Mouse (Mus musculus): ENCODE measurements around the gene Dact3. TPM values are rescaled to one million over a fixed set of nuclear protein-coding genes. Genes with fewer than 3 reads are reported as not detected.

The Dact3 gene
- polyA plus RNA-seq, 2 experiments = 11.5 to 64.3 TPM

DNA sequence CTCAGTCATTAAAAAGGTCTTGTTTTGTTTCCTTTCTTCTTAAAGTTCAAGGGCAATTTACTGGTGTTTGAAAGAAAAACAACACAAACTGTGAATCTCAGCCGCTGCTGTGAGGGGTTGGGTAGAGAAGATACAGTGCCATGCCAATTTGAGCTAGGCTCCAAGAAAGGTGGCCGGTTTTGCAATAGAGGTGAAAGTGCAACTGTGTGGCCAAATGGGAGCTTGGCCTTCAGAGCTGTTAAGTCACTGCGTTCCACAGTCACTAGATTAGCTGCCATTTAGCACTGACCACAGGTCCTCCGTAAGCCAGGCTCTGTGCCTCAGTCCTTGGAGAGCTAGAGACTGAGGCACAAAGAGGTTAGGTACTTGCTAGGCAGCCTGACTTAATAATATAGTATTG is 23.5 kb upstream of the Dact3 start:
- H3K4me3 ChIP-seq (replicated peaks; ENCODE audit: low read length) = no peak overlapping the region
- H3K4me2 ChIP-seq (replicated peaks; ENCODE audit: low read depth, low read length, severe bottlenecking) = no peak overlapping the region
- no peaks in the 10 kb centered on the region for H3K4me1 ChIP-seq (ENCODE audit: control insufficient read depth, insufficient read depth, low read length)
- H3K9ac ChIP-seq (ENCODE audit: low read depth, low read length, severe bottlenecking) = no peak overlapping the region
- H3K9me3 ChIP-seq (ENCODE audit: control insufficient read depth, low read length) = no peaks in the 10 kb centered on the region
- DNase-seq (ENCODE audit: low spot score) (no peak), ATAC-seq (ENCODE audit: low FRiP score, low read depth) (no peak)
- no peak overlapping the region for H3K27ac ChIP-seq (replicated peaks; ENCODE audit: low read depth, low read length)
- peaks cover 87% of the 10 kb centered on the region for H3K36me3 ChIP-seq (ENCODE audit: control insufficient read depth, insufficient read depth, low read length)
- no peaks in the 10 kb centered on the region for H3K27me3 ChIP-seq (ENCODE audit: control insufficient read depth, insufficient read depth, low read length)
- no peak for TF ChIP-seq POLR2A (IDR thresholded peaks at IDR 0.05; ENCODE audit: borderline replicate concordance, extremely low read depth, insufficient read depth, insufficient read length)
- 85% methylated on average over 4 of the region's 4 CpGs for WGBS

DNA sequence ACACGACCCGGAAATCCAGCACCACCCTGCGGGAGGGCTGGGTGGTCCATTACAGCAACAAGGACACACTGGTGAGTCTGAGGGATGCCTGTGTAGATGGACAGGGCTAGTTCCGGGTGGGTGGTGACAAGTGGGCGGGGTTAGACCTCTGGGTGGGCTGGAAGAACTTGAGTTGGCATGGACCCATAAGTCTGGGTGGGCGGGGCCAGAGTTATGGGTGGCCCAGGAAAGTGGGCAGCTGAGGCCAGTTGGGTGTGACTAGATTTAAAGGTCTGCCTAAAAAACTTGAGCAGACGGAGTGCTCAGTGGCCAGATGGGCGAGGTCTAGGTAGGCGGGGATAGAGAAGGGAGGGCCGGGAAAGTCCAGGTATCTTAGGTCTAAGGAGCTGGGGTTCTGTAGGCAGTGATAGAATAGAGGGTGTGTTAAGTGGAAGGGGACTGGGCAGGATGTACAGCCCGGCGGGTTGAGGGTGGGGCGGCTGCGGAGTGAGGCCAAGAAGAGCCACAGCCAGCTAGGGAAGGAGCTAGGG is 21.8 kb upstream of the Dact3 start:
- peaks cover 86% of the 10 kb centered on the region for H3K36me3 ChIP-seq (ENCODE audit: control insufficient read depth, insufficient read depth, low read length)
- no peaks in the 10 kb centered on the region for H3K27me3 ChIP-seq (ENCODE audit: control insufficient read depth, insufficient read depth, low read length)
- H3K27ac ChIP-seq (replicated peaks; ENCODE audit: low read depth, low read length) = no peak overlapping the region
- no peak for TF ChIP-seq POLR2A (IDR thresholded peaks at IDR 0.05; ENCODE audit: borderline replicate concordance, extremely low read depth, insufficient read depth, insufficient read length)
- H3K9me3 ChIP-seq (ENCODE audit: control insufficient read depth, low read length) = no peaks in the 10 kb centered on the region
- H3K4me2 ChIP-seq (replicated peaks; ENCODE audit: low read depth, low read length, severe bottlenecking) = no peak overlapping the region
- DNase-seq (ENCODE audit: low spot score) (no peak), ATAC-seq (ENCODE audit: low FRiP score, low read depth) (peak; percentile 17; the same call in 1 of the 2 replicates)
- H3K4me3 ChIP-seq (replicated peaks; ENCODE audit: low read length) = no peak overlapping the region
- H3K4me1 ChIP-seq (ENCODE audit: control insufficient read depth, insufficient read depth, low read length) = no peaks in the 10 kb centered on the region
- 81% methylated on average over 14 of the region's 14 CpGs for WGBS
- no peak overlapping the region for H3K9ac ChIP-seq (ENCODE audit: low read depth, low read length, severe bottlenecking)

DNA sequence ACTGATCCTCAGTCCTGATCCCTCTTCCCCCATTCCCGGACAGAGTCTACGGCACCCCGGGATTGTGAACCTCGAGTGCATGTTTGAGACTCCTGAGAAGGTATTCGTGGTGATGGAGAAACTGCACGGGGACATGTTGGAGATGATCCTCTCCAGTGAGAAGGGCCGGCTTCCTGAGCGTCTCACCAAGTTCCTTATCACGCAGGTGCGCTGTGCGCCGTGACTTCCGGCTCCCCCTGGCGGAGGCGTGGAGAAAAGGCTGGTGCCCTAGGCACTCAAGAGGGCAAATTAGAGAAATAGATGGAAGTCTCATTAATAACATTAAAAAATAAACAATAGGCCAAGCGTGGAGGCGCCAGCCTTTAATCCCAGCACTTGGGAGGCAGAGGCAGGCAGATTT is 16.8 kb upstream of the Dact3 start:
- TF ChIP-seq POLR2A (IDR thresholded peaks at IDR 0.05; ENCODE audit: borderline replicate concordance, extremely low read depth, insufficient read depth, insufficient read length) = no peak
- Histone ChIP-seq H3K4me2 (replicated peaks; ENCODE audit: low read depth, low read length, severe bottlenecking) (no peak overlapping the region), H3K27ac (replicated peaks; ENCODE audit: low read depth, low read length) (no peak overlapping the region), H3K4me1 (ENCODE audit: control insufficient read depth, insufficient read depth, low read length) (no peaks in the 10 kb centered on the region), H3K9ac (ENCODE audit: low read depth, low read length, severe bottlenecking) (no peak overlapping the region), H3K27me3 (ENCODE audit: control insufficient read depth, insufficient read depth, low read length) (no peaks in the 10 kb centered on the region), H3K4me3 (replicated peaks; ENCODE audit: low read length) (no peak overlapping the region), H3K36me3 (ENCODE audit: control insufficient read depth, insufficient read depth, low read length) (peaks cover 77% of the 10 kb centered on the region), H3K9me3 (ENCODE audit: control insufficient read depth, low read length) (no peaks in the 10 kb centered on the region)
- ATAC-seq (ENCODE audit: low FRiP score, low read depth) = no peak
- DNase-seq (ENCODE audit: low spot score) = no peak
- 22% methylated on average over 17 of the region's 17 CpGs for WGBS

DNA sequence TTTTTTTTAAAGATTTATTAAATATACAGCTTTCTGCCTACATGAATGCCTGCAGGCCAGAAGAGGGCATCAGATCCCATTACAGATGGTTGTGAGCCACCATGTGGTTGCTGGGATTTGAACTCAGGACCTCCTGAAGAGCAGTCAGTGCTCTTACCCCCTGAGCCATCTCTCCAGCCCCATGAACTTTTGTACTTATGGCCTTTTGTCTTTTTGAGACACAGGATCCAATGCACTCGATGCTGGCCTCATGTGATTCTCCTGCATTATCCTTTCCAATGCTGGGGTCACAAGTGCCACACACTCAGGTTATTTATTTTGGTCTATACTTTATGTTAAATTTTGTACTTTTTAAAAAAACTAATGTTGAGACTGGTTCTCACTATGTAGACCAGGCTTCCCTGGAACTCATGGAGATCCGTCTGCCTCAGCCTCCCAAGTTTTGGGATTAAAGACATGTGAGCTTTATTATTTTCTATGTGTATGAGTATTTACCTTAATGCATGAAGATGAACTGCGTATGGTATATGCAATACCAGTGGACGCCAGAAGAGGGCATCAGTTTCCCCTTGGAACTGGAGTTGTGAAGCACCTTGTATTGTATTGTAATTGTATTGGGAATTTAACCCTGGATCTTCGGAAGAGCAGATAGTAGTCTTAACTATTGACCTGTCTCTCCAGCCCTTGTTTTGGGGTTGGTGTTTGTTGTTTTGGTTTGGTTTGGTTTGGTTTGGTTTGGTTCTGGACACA is 15.0 kb upstream of the Dact3 start:
- no peak for ATAC-seq (ENCODE audit: low FRiP score, low read depth)

DNA sequence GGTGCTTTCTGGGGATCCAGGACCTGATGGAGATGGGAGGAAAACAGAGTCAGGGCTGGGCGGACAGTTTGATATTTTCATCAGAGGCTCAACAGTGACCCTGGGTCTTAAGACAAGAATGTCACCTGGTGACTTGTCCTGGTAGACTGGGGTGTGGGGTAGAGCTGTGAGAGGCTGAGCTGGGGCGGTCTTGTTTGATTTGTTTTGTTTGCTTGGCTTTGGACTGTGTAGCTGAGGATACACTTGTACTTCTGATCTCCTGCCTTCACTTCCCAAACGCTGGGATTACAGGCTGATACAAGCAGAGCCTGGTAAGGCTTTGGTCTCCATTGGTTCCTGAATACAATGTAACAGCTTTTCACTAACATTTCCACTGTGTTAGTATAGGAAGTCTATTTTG is 7.6 kb upstream of the Dact3 start:
- H3K9me3 ChIP-seq (ENCODE audit: control insufficient read depth, low read length) = no peaks in the 10 kb centered on the region
- H3K4me2 ChIP-seq (replicated peaks; ENCODE audit: low read depth, low read length, severe bottlenecking) = no peak overlapping the region
- no peak overlapping the region for H3K27ac ChIP-seq (replicated peaks; ENCODE audit: low read depth, low read length)
- peaks cover 75% of the 10 kb centered on the region for H3K36me3 ChIP-seq (ENCODE audit: control insufficient read depth, insufficient read depth, low read length)
- 86% methylated on average over 3 of the region's 3 CpGs for WGBS
- H3K4me3 ChIP-seq (replicated peaks; ENCODE audit: low read length) = no peak overlapping the region
- ATAC-seq (ENCODE audit: low FRiP score, low read depth) (no peak), DNase-seq (ENCODE audit: low spot score) (no peak)
- no peaks in the 10 kb centered on the region for H3K27me3 ChIP-seq (ENCODE audit: control insufficient read depth, insufficient read depth, low read length)
- TF ChIP-seq POLR2A (IDR thresholded peaks at IDR 0.05; ENCODE audit: borderline replicate concordance, extremely low read depth, insufficient read depth, insufficient read length) = no peak
- no peak overlapping the region for H3K9ac ChIP-seq (ENCODE audit: low read depth, low read length, severe bottlenecking)
- H3K4me1 ChIP-seq (ENCODE audit: control insufficient read depth, insufficient read depth, low read length) = no peaks in the 10 kb centered on the region

More for the DNA sequence above, 15.0 kb upstream of the Dact3 start:
- H3K27ac ChIP-seq (replicated peaks; ENCODE audit: low read depth, low read length) = no peak overlapping the region
- H3K4me1 ChIP-seq (ENCODE audit: control insufficient read depth, insufficient read depth, low read length) = no peaks in the 10 kb centered on the region
- peak; percentile 56 for DNase-seq (ENCODE audit: low spot score)
- 34% methylated on average over 5 of the region's 5 CpGs for WGBS
- no peaks in the 10 kb centered on the region for H3K9me3 ChIP-seq (ENCODE audit: control insufficient read depth, low read length)
- peaks cover 78% of the 10 kb centered on the region for H3K36me3 ChIP-seq (ENCODE audit: control insufficient read depth, insufficient read depth, low read length)
- H3K9ac ChIP-seq (ENCODE audit: low read depth, low read length, severe bottlenecking) = no peak overlapping the region
- no peak overlapping the region for H3K4me3 ChIP-seq (replicated peaks; ENCODE audit: low read length)
- H3K4me2 ChIP-seq (replicated peaks; ENCODE audit: low read depth, low read length, severe bottlenecking) = no peak overlapping the region
- no peaks in the 10 kb centered on the region for H3K27me3 ChIP-seq (ENCODE audit: control insufficient read depth, insufficient read depth, low read length)
- no peak for TF ChIP-seq POLR2A (IDR thresholded peaks at IDR 0.05; ENCODE audit: borderline replicate concordance, extremely low read depth, insufficient read depth, insufficient read length)

Measured in limb, embryonic 14.5 days (tissue).